ENCODE assay signal across 12 mouse cellular contexts in the genomic region with DNA sequence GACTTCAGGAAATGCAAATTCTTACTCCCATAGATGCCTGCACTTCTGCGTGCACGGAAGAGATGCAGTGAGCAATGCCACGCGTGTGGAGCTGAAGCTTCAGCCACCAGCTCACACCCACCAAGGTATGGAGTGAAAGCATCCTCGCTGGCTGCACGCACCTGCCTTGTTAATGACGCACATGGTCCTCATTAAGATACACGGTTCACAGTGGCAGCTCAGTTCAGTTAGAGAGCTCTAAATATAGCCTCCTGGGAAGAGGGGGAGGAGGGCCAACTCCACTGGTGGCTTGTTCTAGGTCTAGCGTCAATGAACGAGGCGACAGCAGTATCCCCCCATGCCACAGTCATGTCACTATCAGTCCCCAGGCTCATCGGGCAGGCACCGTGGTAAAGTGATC.
DNase-seq lines count a peak whose midpoint lies in the region; ATAC-seq lines count a peak whose summit lies in the region.
"Had no signal": no experiment of that assay in that cellular context is flagged by ENCODE, and none has a peak within 500 bp of the region (broad histone marks: within the 10 kb centered on the region; RNA-seq: fewer than 3 reads in every experiment).

No protein-coding gene starts in this region.

- WGBS in kidney, embryonic 15.5 days: 68% methylated on average over 13 of the region's 13 CpGs
- 36% methylated on average over 13 of the region's 13 CpGs for WGBS in heart, embryonic 16.5 days

- H3K9ac ChIP-seq in kidney, embryonic 15.5 days: no peak overlapping the region
- H3K9ac ChIP-seq in heart, embryonic 16.5 days (ENCODE audit: low read length): 0 out of 2 replicates have a peak overlapping the region, but pooled peaks have one; percentile 35
- H3K9ac ChIP-seq: embryonic facial prominence, embryonic 12.5 days had no signal

- DNase-seq in cerebellum, postnatal 25 days: peak; percentile 41 to 46
- no peak for DNase-seq in cerebellum, postnatal 36 days
- DNase-seq in kidney, adult 18-20 months: peak; percentile 49
- peak; percentile 78 for DNase-seq in brain, adult 2 months (ENCODE audit: low read depth, low spot score)
- no peak for DNase-seq in neural tube, embryonic 10.5 days (ENCODE audit: extremely low spot score, low spot score)
- DNase-seq: lung, postnatal 10 days; thymus, postnatal 4 days had no signal

- no peak for ATAC-seq in kidney, embryonic 15.5 days (replicated peaks; ENCODE audit: low FRiP score)
- peak; percentile 86 for ATAC-seq in heart, embryonic 16.5 days (replicated peaks; ENCODE audit: extremely low read depth, insufficient read depth, low FRiP score)
- no peak for ATAC-seq in megakaryocyte-erythroid progenitor cell, adult 5-6 weeks (replicated peaks; ENCODE audit: low FRiP score, low TSS enrichment, poor library complexity, severe bottlenecking)
- ATAC-seq: intestine, embryonic 16.5 days had no signal

- H3K27ac ChIP-seq in kidney, embryonic 15.5 days: no peak overlapping the region
- peak overlapping the region; percentile 75 for H3K27ac ChIP-seq in heart, embryonic 16.5 days (ENCODE audit: low read length)
- H3K27ac ChIP-seq: embryonic facial prominence, embryonic 12.5 days had no signal

- H3K4me2 ChIP-seq in kidney, embryonic 15.5 days: no peak overlapping the region
- H3K4me2 ChIP-seq in heart, embryonic 16.5 days (ENCODE audit: low read depth, low read length): peak overlapping the region; percentile 54
- H3K4me2 ChIP-seq: embryonic facial prominence, embryonic 12.5 days had no signal

- no peaks in the 10 kb centered on the region for H3K36me3 ChIP-seq in kidney, embryonic 15.5 days
- no peaks in the 10 kb centered on the region for H3K36me3 ChIP-seq in heart, embryonic 16.5 days (ENCODE audit: control insufficient read depth, insufficient read depth)
- H3K36me3 ChIP-seq: embryonic facial prominence, embryonic 12.5 days had no signal

- no peaks in the 10 kb centered on the region for H3K27me3 ChIP-seq in kidney, embryonic 15.5 days
- H3K27me3 ChIP-seq in heart, embryonic 16.5 days (ENCODE audit: control insufficient read depth, insufficient read depth, low read length): no peaks in the 10 kb centered on the region
- H3K27me3 ChIP-seq: embryonic facial prominence, embryonic 12.5 days had no signal

- H3K9me3 ChIP-seq in kidney, embryonic 15.5 days (replicated peaks): no peaks in the 10 kb centered on the region
- no peaks in the 10 kb centered on the region for H3K9me3 ChIP-seq in heart, embryonic 16.5 days (replicated peaks; ENCODE audit: control insufficient read depth, low read length)
- H3K9me3 ChIP-seq: embryonic facial prominence, embryonic 12.5 days had no signal

- peaks cover 38% of the 10 kb centered on the region for H3K4me1 ChIP-seq in kidney, embryonic 15.5 days
- H3K4me1 ChIP-seq in heart, embryonic 16.5 days (ENCODE audit: control insufficient read depth, insufficient read depth, low read length): peaks cover 49% of the 10 kb centered on the region

- no peak overlapping the region for H3K4me3 ChIP-seq in kidney, embryonic 15.5 days (replicated peaks)
- H3K4me3 ChIP-seq in heart, embryonic 16.5 days (ENCODE audit: low read length): peak overlapping the region; percentile 13; the same call in 1 of the 2 replicates
- H3K4me3 ChIP-seq: embryonic facial prominence, embryonic 12.5 days had no signal

Comparison
In these comparisons a context has a peak if more than half of its experiments do, and no peak if none do; other contexts are left out.
1. DNase-seq: peak in cerebellum, postnatal 25 days (2 of 2), kidney, adult 18-20 months (single experiment) and brain, adult 2 months (single experiment); none in cerebellum, postnatal 36 days (0 of 2) and neural tube, embryonic 10.5 days (single experiment).